Mouse (Mus musculus): Measurements from ENCODE around the gene C2cd5. TPM values are rescaled to one million over a fixed set of nuclear protein-coding genes. Genes with fewer than 3 reads are reported as not detected.
"Not testable (repeated sequence)": the region's sequence is repeated elsewhere in the genome, so short reads cannot be mapped to it uniquely, and the experiment has no call there.

Gene C2cd5
- polyA plus RNA-seq, 1 experiment from 2014 or later, result 45.0 TPM

GRCm38 (mm10) chr6:143034503-143034902, 65.4 kb downstream of the C2cd5 start:
- Histone ChIP-seq H3K9me3 (no peaks in the 10 kb centered on the region), H3K27me3 (no peaks in the 10 kb centered on the region), H3K4me3 (replicated peaks) (no peak overlapping the region), H3K4me1 (replicated peaks) (no peaks in the 10 kb centered on the region), H3K9ac (replicated peaks) (no peak overlapping the region), H3K4me2 (replicated peaks) (no peak overlapping the region), H3K36me3 (peaks cover 90% of the 10 kb centered on the region), H3K27ac (no peak overlapping the region)
- 92% methylated on average over 2 of the region's 2 CpGs for WGBS
- ATAC-seq, result no peak

- Histone ChIP-seq H3K9ac (replicated peaks) (no peak overlapping the region), H3K36me3 (peaks cover 83% of the 10 kb centered on the region), H3K27ac (no peak overlapping the region), H3K9me3 (no peaks in the 10 kb centered on the region), H3K4me2 (replicated peaks) (no peak overlapping the region), H3K4me1 (replicated peaks) (no peaks in the 10 kb centered on the region), H3K4me3 (replicated peaks) (no peak overlapping the region), H3K27me3 (no peaks in the 10 kb centered on the region)
- WGBS, result 95% methylated on average over 5 of the region's 5 CpGs
- ATAC-seq, result no peak
These were observed 69.4 kb downstream of the C2cd5 start for GRCm38 (mm10) chr6:143030521-143030920.

GRCm38 (mm10) chr6:143027896-143028295, 72.0 kb downstream of the C2cd5 start:
- H3K27me3 ChIP-seq, result no peaks in the 10 kb centered on the region
- no peak for ATAC-seq
- no peak overlapping the region for H3K4me2 ChIP-seq (replicated peaks)
- WGBS, result 91% methylated on average over 4 of the region's 4 CpGs
- H3K4me3 ChIP-seq (replicated peaks), result no peak overlapping the region
- no peak overlapping the region for H3K9ac ChIP-seq (replicated peaks)
- H3K9me3 ChIP-seq, result no peaks in the 10 kb centered on the region
- H3K4me1 ChIP-seq (replicated peaks), result no peaks in the 10 kb centered on the region
- H3K27ac ChIP-seq, result no peak overlapping the region
- peaks cover 67% of the 10 kb centered on the region for H3K36me3 ChIP-seq

DNA sequence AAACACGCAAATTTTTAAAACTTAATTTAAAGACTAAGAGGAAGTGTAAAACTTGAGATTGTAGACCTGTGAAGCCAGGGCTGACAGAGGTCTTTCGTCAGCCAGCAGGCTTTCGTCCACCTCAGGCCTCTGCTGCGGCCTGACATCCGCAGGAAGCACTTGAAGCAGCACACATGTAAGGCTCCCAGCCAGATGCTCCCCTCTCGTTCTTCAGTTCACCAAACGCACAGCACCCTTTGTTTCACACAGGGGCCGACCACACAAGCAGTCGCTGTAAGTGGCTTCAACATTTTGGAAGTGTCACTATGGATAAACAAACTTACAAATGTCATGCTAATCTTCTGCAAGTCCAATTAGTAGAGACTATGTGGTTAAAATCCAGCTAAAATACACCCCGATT, 72.5 kb downstream of the C2cd5 start:
- Histone ChIP-seq H3K36me3 (peaks cover 62% of the 10 kb centered on the region), H3K27ac (no peak overlapping the region), H3K4me2 (replicated peaks) (no peak overlapping the region), H3K4me1 (replicated peaks) (no peaks in the 10 kb centered on the region), H3K4me3 (replicated peaks) (no peak overlapping the region), H3K27me3 (no peaks in the 10 kb centered on the region), H3K9ac (replicated peaks) (no peak overlapping the region), H3K9me3 (no peaks in the 10 kb centered on the region)
- ATAC-seq, result no peak
- 91% methylated on average over 10 of the region's 10 CpGs for WGBS

- ATAC-seq, result no peak
- H3K27me3 ChIP-seq, result no peaks in the 10 kb centered on the region
- no peak overlapping the region for H3K4me3 ChIP-seq (replicated peaks)
- H3K9me3 ChIP-seq, result no peaks in the 10 kb centered on the region
- no peaks in the 10 kb centered on the region for H3K4me1 ChIP-seq (replicated peaks)
- no peak overlapping the region for H3K4me2 ChIP-seq (replicated peaks)
- H3K9ac ChIP-seq (replicated peaks), result no peak overlapping the region
- H3K36me3 ChIP-seq, result peaks cover 40% of the 10 kb centered on the region
- no peak overlapping the region for H3K27ac ChIP-seq
- 96% methylated on average over 6 of the region's 6 CpGs for WGBS
These were observed 76.2 kb downstream of the C2cd5 start for GRCm38 (mm10) chr6:143023691-143024090.

DNA sequence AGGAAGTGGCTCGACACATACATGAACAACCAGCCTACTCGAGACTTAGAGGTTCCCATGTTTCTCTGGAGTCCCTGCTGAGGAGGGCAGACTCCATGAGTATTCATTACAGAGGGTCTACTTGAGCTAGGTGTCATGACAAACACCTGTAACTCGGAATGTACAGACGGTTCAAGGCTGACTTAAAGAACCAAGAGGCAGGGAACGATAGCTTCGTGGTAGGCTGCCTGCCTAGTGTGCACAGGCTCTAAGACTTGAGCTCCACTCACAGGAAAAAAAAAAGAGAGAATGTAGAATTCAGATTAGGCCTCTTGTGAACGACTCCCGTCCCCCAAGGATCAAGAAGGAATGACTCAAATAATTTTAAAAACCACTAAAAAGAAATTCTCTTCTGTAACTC, 78.2 kb downstream of the C2cd5 start:
- Histone ChIP-seq H3K27ac (no peak overlapping the region), H3K4me1 (replicated peaks) (no peaks in the 10 kb centered on the region)
- 93% methylated on average over 8 of the region's 8 CpGs for WGBS

GRCm38 (mm10) chr6:143020647-143021046, 79.3 kb downstream of the C2cd5 start:
- 68% methylated on average over 5 of the region's 5 CpGs for WGBS

More for the DNA sequence above, 78.2 kb downstream of the C2cd5 start:
- Histone ChIP-seq H3K36me3 (peaks cover 42% of the 10 kb centered on the region), H3K4me2 (replicated peaks) (no peak overlapping the region), H3K4me3 (replicated peaks) (no peak overlapping the region), H3K9me3 (no peaks in the 10 kb centered on the region), H3K9ac (replicated peaks) (no peak overlapping the region), H3K27me3 (no peaks in the 10 kb centered on the region)
- no peak for ATAC-seq

DNA sequence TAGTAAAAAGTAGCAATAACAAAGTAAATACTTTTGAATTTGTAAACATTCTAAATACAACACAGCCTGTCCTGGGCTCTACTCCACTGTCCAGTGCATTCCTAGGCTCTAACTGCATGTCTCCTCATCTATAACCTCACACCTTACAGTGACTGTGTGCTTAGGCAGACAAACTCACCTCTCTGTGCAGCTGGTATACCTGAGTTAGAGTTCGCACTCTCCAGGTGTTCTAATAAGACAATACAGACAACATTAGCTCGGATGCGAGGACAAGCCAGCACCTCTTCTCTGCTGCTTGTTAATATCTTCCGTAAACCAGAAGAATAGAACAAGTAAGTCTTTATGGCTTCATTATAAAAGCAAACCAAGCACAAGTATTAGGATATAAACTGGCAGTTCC, 79.8 kb downstream of the C2cd5 start:
- no peaks in the 10 kb centered on the region for H3K9me3 ChIP-seq
- no peak for ATAC-seq
- no peak overlapping the region for H3K9ac ChIP-seq (replicated peaks)
- H3K4me3 ChIP-seq (replicated peaks), result no peak overlapping the region
- H3K36me3 ChIP-seq, result peaks cover 42% of the 10 kb centered on the region
- WGBS, result 97% methylated on average over 4 of the region's 4 CpGs
- H3K27ac ChIP-seq, result no peak overlapping the region
- H3K27me3 ChIP-seq, result no peaks in the 10 kb centered on the region
- H3K4me1 ChIP-seq (replicated peaks), result no peaks in the 10 kb centered on the region
- no peak overlapping the region for H3K4me2 ChIP-seq (replicated peaks)

More at GRCm38 (mm10) chr6:143020647-143021046, 79.3 kb downstream of the C2cd5 start:
- H3K4me3 ChIP-seq (replicated peaks), result no peak overlapping the region
- no peak overlapping the region for H3K4me2 ChIP-seq (replicated peaks)
- H3K4me1 ChIP-seq (replicated peaks), result no peaks in the 10 kb centered on the region
- ATAC-seq, result no peak
- H3K36me3 ChIP-seq, result peaks cover 42% of the 10 kb centered on the region
- no peaks in the 10 kb centered on the region for H3K9me3 ChIP-seq
- H3K9ac ChIP-seq (replicated peaks), result no peak overlapping the region
- no peaks in the 10 kb centered on the region for H3K27me3 ChIP-seq
- H3K27ac ChIP-seq, result no peak overlapping the region

- no peak overlapping the region for H3K9ac ChIP-seq (replicated peaks)
- no peak overlapping the region for H3K4me2 ChIP-seq (replicated peaks)
- H3K27me3 ChIP-seq, result no peaks in the 10 kb centered on the region
- H3K4me3 ChIP-seq (replicated peaks), result no peak overlapping the region
- H3K27ac ChIP-seq, result no peak overlapping the region
- 97% methylated on average over 15 of the region's 15 CpGs for WGBS
- ATAC-seq, result no peak
- H3K36me3 ChIP-seq, result peaks cover 65% of the 10 kb centered on the region
- no peaks in the 10 kb centered on the region for H3K9me3 ChIP-seq
- H3K4me1 ChIP-seq (replicated peaks), result no peaks in the 10 kb centered on the region
These were observed 87.3 kb downstream of the C2cd5 start for GRCm38 (mm10) chr6:143012513-143013215.

DNA sequence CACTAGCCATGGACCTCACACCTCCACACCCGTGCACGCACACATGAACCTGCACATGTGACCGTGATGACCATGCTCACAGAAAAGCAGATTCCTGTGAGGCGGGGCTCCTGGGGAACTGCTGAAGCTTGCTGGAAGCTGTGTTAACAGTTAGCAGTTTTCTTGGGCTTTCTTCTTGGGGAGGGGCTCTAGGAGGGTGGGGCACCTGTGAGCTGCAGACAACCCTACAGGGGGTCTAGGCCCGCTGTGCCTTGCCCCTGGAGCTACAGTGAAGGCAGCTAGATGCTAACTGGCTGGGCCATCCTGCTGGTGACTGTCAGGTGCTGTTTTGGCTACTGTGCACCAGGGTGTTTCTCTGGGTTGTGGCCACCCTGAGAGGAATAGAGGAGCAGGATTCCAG, 91.1 kb downstream of the C2cd5 start:
- no peaks in the 10 kb centered on the region for H3K4me1 ChIP-seq (replicated peaks)
- no peaks in the 10 kb centered on the region for H3K9me3 ChIP-seq
- WGBS, result 84% methylated on average over 5 of the region's 5 CpGs
- no peaks in the 10 kb centered on the region for H3K27me3 ChIP-seq
- no peak overlapping the region for H3K4me3 ChIP-seq (replicated peaks)
- H3K4me2 ChIP-seq (replicated peaks), result no peak overlapping the region
- H3K36me3 ChIP-seq, result peaks cover 49% of the 10 kb centered on the region
- no peak overlapping the region for H3K9ac ChIP-seq (replicated peaks)
- H3K27ac ChIP-seq, result no peak overlapping the region
- ATAC-seq, result 0 out of 2 replicates have a peak, but pooled peaks have one; percentile 9

GRCm38 (mm10) chr6:143005209-143005608, 94.7 kb downstream of the C2cd5 start:
- H3K9ac ChIP-seq (replicated peaks), result not testable (repeated sequence)
- H3K36me3 ChIP-seq, result peaks cover 18% of the 10 kb centered on the region

DNA sequence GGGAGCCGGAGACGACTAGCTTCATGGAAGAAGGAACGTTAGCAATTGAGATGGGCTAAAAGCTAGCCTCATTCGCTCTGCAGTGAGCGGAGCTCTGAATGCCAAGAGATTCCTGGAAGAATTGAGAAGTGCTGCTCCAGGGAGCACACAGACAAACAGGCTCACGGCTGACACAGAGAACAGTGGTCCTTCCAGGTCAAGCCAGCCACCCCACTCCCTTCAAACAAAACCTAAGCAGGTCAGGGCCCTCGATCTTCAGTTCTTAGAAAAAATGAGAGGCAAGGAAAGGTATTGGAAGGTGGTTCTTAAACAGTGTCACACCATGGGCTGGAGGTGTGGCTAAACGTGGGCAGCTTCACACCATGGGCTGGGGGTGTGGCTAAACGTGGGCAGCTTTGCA, 95.1 kb downstream of the C2cd5 start:
- Histone ChIP-seq H3K27ac (no peak overlapping the region), H3K4me3 (replicated peaks) (no peak overlapping the region), H3K4me2 (replicated peaks) (no peak overlapping the region), H3K9ac (replicated peaks) (no peak overlapping the region), H3K9me3 (no peaks in the 10 kb centered on the region), H3K36me3 (peaks cover 15% of the 10 kb centered on the region), H3K27me3 (no peaks in the 10 kb centered on the region), H3K4me1 (replicated peaks) (no peaks in the 10 kb centered on the region)
- ATAC-seq, result no peak
- WGBS, result 77% methylated on average over 9 of the region's 9 CpGs

More at GRCm38 (mm10) chr6:143005209-143005608, 94.7 kb downstream of the C2cd5 start:
- H3K4me1 ChIP-seq (replicated peaks); H3K27ac ChIP-seq; H3K4me3 ChIP-seq (replicated peaks); H3K4me2 ChIP-seq (replicated peaks); ATAC-seq; H3K27me3 ChIP-seq; H3K9me3 ChIP-seq: not testable (repeated sequence)
- 92% methylated on average over 9 of the region's 9 CpGs for WGBS

All from midbrain, embryonic 13.5 days (tissue).